Mouse (Mus musculus) thymus, adult 18-20 months (tissue): ENCODE results near the gene Klc1.
"Not testable (repeated sequence)": the region's sequence is repeated elsewhere in the genome, so short reads cannot be mapped to it uniquely, and the experiment has no call there.

Experiments used
- DNase-seq, 2 experiments: peaks; one replicate each; pipeline ENCODE4 v3.0.0; 2022; ENCODE audit warnings: mixed read lengths in 2 of 2

Gene Klc1

GRCm38 (mm10) chr12:111758381-111759175 lies at the start of gene Klc1:
Gene Klc1, plus strand, starts transcription at chr12:111758849.
- DNase-seq = peak; percentile 52 to 57

GRCm38 (mm10) chr12:111710091-111710490 lies 48.6 kb upstream of the Klc1 start:
- no peak for DNase-seq

- DNase-seq = no peak
These were observed 46.2 kb upstream of the Klc1 start for GRCm38 (mm10) chr12:111712476-111712875.

GRCm38 (mm10) chr12:111713004-111713651 lies 45.5 kb upstream of the Klc1 start, which contains the start of the genes Bag5 and Apopt1:
Gene Bag5, minus strand, starts transcription at chr12:111713257.
Gene Apopt1, plus strand, starts transcription at chr12:111713261.
- peak; percentile 88 for DNase-seq

GRCm38 (mm10) chr12:111713880-111714279 lies 44.8 kb upstream of the Klc1 start:
- not testable (repeated sequence) for DNase-seq

GRCm38 (mm10) chr12:111716505-111716904 lies 42.1 kb upstream of the Klc1 start:
- DNase-seq = no peak

- no peak for DNase-seq
These were observed 40.0 kb upstream of the Klc1 start for GRCm38 (mm10) chr12:111718656-111719055.

- DNase-seq = no peak
These were observed 38.4 kb upstream of the Klc1 start for GRCm38 (mm10) chr12:111720222-111720621.

- DNase-seq = no peak
These were observed 36.0 kb upstream of the Klc1 start for GRCm38 (mm10) chr12:111722654-111723053.

- DNase-seq = no peak
These were observed 33.9 kb upstream of the Klc1 start for GRCm38 (mm10) chr12:111724638-111725337.

- no peak for DNase-seq
These were observed 33.1 kb upstream of the Klc1 start for GRCm38 (mm10) chr12:111725338-111726121.

GRCm38 (mm10) chr12:111726122-111726463 lies 32.6 kb upstream of the Klc1 start:
- DNase-seq = no peak

GRCm38 (mm10) chr12:111727956-111728355 lies 30.7 kb upstream of the Klc1 start:
- no peak for DNase-seq

GRCm38 (mm10) chr12:111731822-111732807 lies 26.5 kb upstream of the Klc1 start:
- peak; percentile 75 to 77 for DNase-seq

- no peak for DNase-seq
These were observed 25.7 kb upstream of the Klc1 start for GRCm38 (mm10) chr12:111732921-111733320.

GRCm38 (mm10) chr12:111734912-111735311 lies 23.7 kb upstream of the Klc1 start:
- no peak for DNase-seq

GRCm38 (mm10) chr12:111736676-111737075 lies 22.0 kb upstream of the Klc1 start:
- DNase-seq = not testable (repeated sequence)

- DNase-seq = no peak
These were observed 21.3 kb upstream of the Klc1 start for GRCm38 (mm10) chr12:111737370-111737769.

- DNase-seq = no peak
These were observed 19.9 kb upstream of the Klc1 start for GRCm38 (mm10) chr12:111738754-111739153.

- DNase-seq = no peak
These were observed 17.3 kb upstream of the Klc1 start for GRCm38 (mm10) chr12:111741338-111741737.

GRCm38 (mm10) chr12:111743419-111743818 lies 15.2 kb upstream of the Klc1 start:
- DNase-seq = no peak
